Mouse (Mus musculus): ENCODE data around the gene Plekhg2. TPM values are rescaled to one million over a fixed set of nuclear protein-coding genes. Genes with fewer than 3 reads are reported as not detected.

The Plekhg2 gene
- polyA plus RNA-seq, 1 experiment from 2014 or later, result 23.1 TPM

GRCm38 (mm10) chr7:28339213-28339917 is 33.0 kb downstream of the Plekhg2 start:
- no peak overlapping the region; the same call in 1 of the 2 replicates for H3K27ac ChIP-seq (ENCODE audit: low read length)
- no peak overlapping the region for H3K9ac ChIP-seq (ENCODE audit: low read depth, low read length)
- peaks cover 21% of the 10 kb centered on the region for H3K4me1 ChIP-seq (ENCODE audit: control insufficient read depth, insufficient read depth, low read length)
- H3K9me3 ChIP-seq (replicated peaks; ENCODE audit: control insufficient read depth, low read length, poor library complexity, severe bottlenecking), result no peaks in the 10 kb centered on the region
- 0 out of 2 replicates have a peak, but pooled peaks have one; percentile 8 for ATAC-seq
- no peaks in the 10 kb centered on the region for H3K36me3 ChIP-seq (ENCODE audit: control insufficient read depth, insufficient read depth, low read length)
- peak overlapping the region; percentile 71 for H3K4me2 ChIP-seq (ENCODE audit: low read length)
- 80% methylated on average over 19 of the region's 19 CpGs for WGBS
- no peaks in the 10 kb centered on the region for H3K27me3 ChIP-seq (ENCODE audit: control insufficient read depth, insufficient read depth, low read depth, low read length)
- H3K4me3 ChIP-seq (ENCODE audit: low read depth, low read length), result peak overlapping the region; percentile 97

- Histone ChIP-seq H3K9ac (ENCODE audit: low read depth, low read length) (peak within 1 kb of the TSS; percentile 96), H3K4me2 (ENCODE audit: low read length) (peak within 1 kb of the TSS; percentile 71), H3K27me3 (ENCODE audit: control insufficient read depth, insufficient read depth, low read depth, low read length) (no peaks in the 10 kb centered on the region), H3K9me3 (replicated peaks; ENCODE audit: control insufficient read depth, low read length, poor library complexity, severe bottlenecking) (no peaks in the 10 kb centered on the region), H3K36me3 (ENCODE audit: control insufficient read depth, insufficient read depth, low read length) (no peaks in the 10 kb centered on the region), H3K27ac (ENCODE audit: low read length) (peak within 1 kb of the TSS; percentile 90), H3K4me3 (ENCODE audit: low read depth, low read length) (peak within 1 kb of the TSS; percentile 97), H3K4me1 (ENCODE audit: control insufficient read depth, insufficient read depth, low read length) (peaks cover 21% of the 10 kb centered on the region)
- peak; percentile 99 for ATAC-seq
- WGBS, result under 1% methylated on average over 77 of the region's 77 CpGs
Measured at GRCm38 (mm10) chr7:28338108-28338998, 34.0 kb downstream of the Plekhg2 start, which contains the start of gene Supt5. Gene Supt5, minus strand, starts transcription at chr7:28338746.

- H3K4me3 ChIP-seq (ENCODE audit: low read depth, low read length), result no peak overlapping the region
- no peaks in the 10 kb centered on the region for H3K9me3 ChIP-seq (replicated peaks; ENCODE audit: control insufficient read depth, low read length, poor library complexity, severe bottlenecking)
- ATAC-seq, result no peak
- no peak overlapping the region for H3K9ac ChIP-seq (ENCODE audit: low read depth, low read length)
- H3K4me1 ChIP-seq (ENCODE audit: control insufficient read depth, insufficient read depth, low read length), result peaks cover 21% of the 10 kb centered on the region
- H3K36me3 ChIP-seq (ENCODE audit: control insufficient read depth, insufficient read depth, low read length), result peaks cover 3% of the 10 kb centered on the region; the same call in 1 of the 2 replicates
- H3K4me2 ChIP-seq (ENCODE audit: low read length), result no peak overlapping the region
- WGBS, result 93% methylated on average over 2 of the region's 2 CpGs
- H3K27ac ChIP-seq (ENCODE audit: low read length), result no peak overlapping the region
- no peaks in the 10 kb centered on the region for H3K27me3 ChIP-seq (ENCODE audit: control insufficient read depth, insufficient read depth, low read depth, low read length)
Measured at GRCm38 (mm10) chr7:28335471-28335870, 36.9 kb downstream of the Plekhg2 start.

- Histone ChIP-seq H3K9me3 (replicated peaks; ENCODE audit: control insufficient read depth, low read length, poor library complexity, severe bottlenecking) (no peaks in the 10 kb centered on the region), H3K27ac (ENCODE audit: low read length) (no peak overlapping the region), H3K4me3 (ENCODE audit: low read depth, low read length) (no peak overlapping the region), H3K4me1 (ENCODE audit: control insufficient read depth, insufficient read depth, low read length) (peaks cover 21% of the 10 kb centered on the region), H3K9ac (ENCODE audit: low read depth, low read length) (no peak overlapping the region), H3K4me2 (ENCODE audit: low read length) (no peak overlapping the region), H3K27me3 (ENCODE audit: control insufficient read depth, insufficient read depth, low read depth, low read length) (no peaks in the 10 kb centered on the region), H3K36me3 (ENCODE audit: control insufficient read depth, insufficient read depth, low read length) (peaks cover 11% of the 10 kb centered on the region; the same call in 1 of the 2 replicates)
- 92% methylated on average over 4 of the region's 4 CpGs for WGBS
- ATAC-seq, result no peak
Measured at GRCm38 (mm10) chr7:28334534-28334933, 37.9 kb downstream of the Plekhg2 start.

GRCm38 (mm10) chr7:28328260-28328659 is 44.1 kb downstream of the Plekhg2 start:
- H3K4me3 ChIP-seq (ENCODE audit: low read depth, low read length), result no peak overlapping the region
- WGBS, result 95% methylated on average over 2 of the region's 2 CpGs
- no peak overlapping the region for H3K9ac ChIP-seq (ENCODE audit: low read depth, low read length)
- no peak for ATAC-seq
- no peak overlapping the region for H3K4me2 ChIP-seq (ENCODE audit: low read length)
- H3K36me3 ChIP-seq (ENCODE audit: control insufficient read depth, insufficient read depth, low read length), result peaks cover 43% of the 10 kb centered on the region
- H3K27ac ChIP-seq (ENCODE audit: low read length), result no peak overlapping the region
- H3K9me3 ChIP-seq (replicated peaks; ENCODE audit: control insufficient read depth, low read length, poor library complexity, severe bottlenecking), result no peaks in the 10 kb centered on the region
- no peaks in the 10 kb centered on the region for H3K4me1 ChIP-seq (ENCODE audit: control insufficient read depth, insufficient read depth, low read length)
- no peaks in the 10 kb centered on the region for H3K27me3 ChIP-seq (ENCODE audit: control insufficient read depth, insufficient read depth, low read depth, low read length)

GRCm38 (mm10) chr7:28326457-28326856 is 45.9 kb downstream of the Plekhg2 start:
- no peaks in the 10 kb centered on the region for H3K27me3 ChIP-seq (ENCODE audit: control insufficient read depth, insufficient read depth, low read depth, low read length)
- H3K4me1 ChIP-seq (ENCODE audit: control insufficient read depth, insufficient read depth, low read length), result no peaks in the 10 kb centered on the region
- no peak for ATAC-seq
- H3K9ac ChIP-seq (ENCODE audit: low read depth, low read length), result no peak overlapping the region
- H3K4me2 ChIP-seq (ENCODE audit: low read length), result no peak overlapping the region
- H3K9me3 ChIP-seq (replicated peaks; ENCODE audit: control insufficient read depth, low read length, poor library complexity, severe bottlenecking), result no peaks in the 10 kb centered on the region
- no peak overlapping the region for H3K27ac ChIP-seq (ENCODE audit: low read length)
- peaks cover 58% of the 10 kb centered on the region for H3K36me3 ChIP-seq (ENCODE audit: control insufficient read depth, insufficient read depth, low read length)
- 86% methylated on average over 4 of the region's 4 CpGs for WGBS
- no peak overlapping the region for H3K4me3 ChIP-seq (ENCODE audit: low read depth, low read length)

- no peak overlapping the region for H3K9ac ChIP-seq (ENCODE audit: low read depth, low read length)
- no peak overlapping the region for H3K27ac ChIP-seq (ENCODE audit: low read length)
- peaks cover 61% of the 10 kb centered on the region for H3K36me3 ChIP-seq (ENCODE audit: control insufficient read depth, insufficient read depth, low read length)
- WGBS, result 97% methylated on average over 8 of the region's 8 CpGs
- H3K4me2 ChIP-seq (ENCODE audit: low read length), result no peak overlapping the region
- H3K4me1 ChIP-seq (ENCODE audit: control insufficient read depth, insufficient read depth, low read length), result no peaks in the 10 kb centered on the region
- no peaks in the 10 kb centered on the region for H3K27me3 ChIP-seq (ENCODE audit: control insufficient read depth, insufficient read depth, low read depth, low read length)
- no peaks in the 10 kb centered on the region for H3K9me3 ChIP-seq (replicated peaks; ENCODE audit: control insufficient read depth, low read length, poor library complexity, severe bottlenecking)
- H3K4me3 ChIP-seq (ENCODE audit: low read depth, low read length), result no peak overlapping the region
- no peak for ATAC-seq
Measured at GRCm38 (mm10) chr7:28325293-28325692, 47.1 kb downstream of the Plekhg2 start.

GRCm38 (mm10) chr7:28321974-28322720 is 50.3 kb downstream of the Plekhg2 start:
- Histone ChIP-seq H3K27me3 (ENCODE audit: control insufficient read depth, insufficient read depth, low read depth, low read length) (no peaks in the 10 kb centered on the region), H3K9me3 (replicated peaks; ENCODE audit: control insufficient read depth, low read length, poor library complexity, severe bottlenecking) (no peaks in the 10 kb centered on the region), H3K27ac (ENCODE audit: low read length) (no peak overlapping the region), H3K36me3 (ENCODE audit: control insufficient read depth, insufficient read depth, low read length) (peaks cover 77% of the 10 kb centered on the region), H3K4me2 (ENCODE audit: low read length) (no peak overlapping the region), H3K4me3 (ENCODE audit: low read depth, low read length) (no peak overlapping the region), H3K9ac (ENCODE audit: low read depth, low read length) (no peak overlapping the region), H3K4me1 (ENCODE audit: control insufficient read depth, insufficient read depth, low read length) (no peaks in the 10 kb centered on the region)
- ATAC-seq, result no peak
- WGBS, result 96% methylated on average over 15 of the region's 15 CpGs

Data from midbrain, embryonic 16.5 days (tissue).